Mouse (Mus musculus): ENCODE measurements around the gene Timm29. TPM values are rescaled to one million over a fixed set of nuclear protein-coding genes. Genes with fewer than 3 reads are reported as not detected.

The Timm29 gene
- polyA plus RNA-seq, 1 experiment from 2014 or later = 31.4 TPM

- H3K4me3 ChIP-seq = no peak overlapping the region
- H3K9me3 ChIP-seq = no peaks in the 10 kb centered on the region
- peaks cover 4% of the 10 kb centered on the region for H3K4me1 ChIP-seq
- 96% methylated on average over 1 of the region's 1 CpGs for WGBS
- DNase-seq (ENCODE audit: extremely low spot score, low spot score) = no peak
- no peak overlapping the region for H3K27ac ChIP-seq
- H3K36me3 ChIP-seq (replicated peaks) = no peaks in the 10 kb centered on the region
- H3K27me3 ChIP-seq (ENCODE audit: poor library complexity, severe bottlenecking) = no peaks in the 10 kb centered on the region
Observed at GRCm38 (mm10) chr9:21609861-21610260, 17.3 kb downstream of the Timm29 start.

GRCm38 (mm10) chr9:21614864-21615616 is 22.5 kb downstream of the Timm29 start:
- peak overlapping the region; percentile 99 for H3K27ac ChIP-seq
- H3K4me1 ChIP-seq = peaks cover 28% of the 10 kb centered on the region
- peaks cover 22% of the 10 kb centered on the region for H3K36me3 ChIP-seq (replicated peaks)
- H3K4me3 ChIP-seq = peak overlapping the region; percentile 76
- no peaks in the 10 kb centered on the region for H3K9me3 ChIP-seq
- 79% methylated on average over 15 of the region's 15 CpGs for WGBS
- DNase-seq (ENCODE audit: extremely low spot score, low spot score) = no peak
- H3K27me3 ChIP-seq (ENCODE audit: poor library complexity, severe bottlenecking) = no peaks in the 10 kb centered on the region

- Histone ChIP-seq H3K27me3 (ENCODE audit: poor library complexity, severe bottlenecking) (no peaks in the 10 kb centered on the region), H3K27ac (peak within 1 kb of the TSS; percentile 99), H3K4me3 (peak within 1 kb of the TSS; percentile 76), H3K4me1 (peaks cover 28% of the 10 kb centered on the region), H3K9me3 (no peaks in the 10 kb centered on the region), H3K36me3 (replicated peaks) (peaks cover 27% of the 10 kb centered on the region)
- WGBS = under 1% methylated on average over 45 of the region's 45 CpGs
- DNase-seq (ENCODE audit: extremely low spot score, low spot score) = peak; percentile 100
Observed at GRCm38 (mm10) chr9:21615617-21616231, 23.2 kb downstream of the Timm29 start, which contains the start of gene Smarca4. Gene Smarca4, plus strand, starts transcription at chr9:21616169.

- Histone ChIP-seq H3K27me3 (ENCODE audit: poor library complexity, severe bottlenecking) (no peaks in the 10 kb centered on the region), H3K9me3 (no peaks in the 10 kb centered on the region), H3K27ac (peak overlapping the region; percentile 99), H3K4me1 (peaks cover 28% of the 10 kb centered on the region), H3K4me3 (peak overlapping the region; percentile 76), H3K36me3 (replicated peaks) (peaks cover 33% of the 10 kb centered on the region)
- peak; percentile 89 for DNase-seq (ENCODE audit: extremely low spot score, low spot score)
- WGBS = under 1% methylated on average over 57 of the region's 57 CpGs
Observed at GRCm38 (mm10) chr9:21616232-21616781, 23.8 kb downstream of the Timm29 start.

- peaks cover 41% of the 10 kb centered on the region for H3K36me3 ChIP-seq (replicated peaks)
- 12% methylated on average over 10 of the region's 10 CpGs for WGBS
- no peaks in the 10 kb centered on the region for H3K27me3 ChIP-seq (ENCODE audit: poor library complexity, severe bottlenecking)
- H3K4me3 ChIP-seq = peak overlapping the region; percentile 76
- peak overlapping the region; percentile 99 for H3K27ac ChIP-seq
- H3K4me1 ChIP-seq = peaks cover 28% of the 10 kb centered on the region
- H3K9me3 ChIP-seq = no peaks in the 10 kb centered on the region
- peak; percentile 33 for DNase-seq (ENCODE audit: extremely low spot score, low spot score)
Observed at GRCm38 (mm10) chr9:21617066-21617465, 24.5 kb downstream of the Timm29 start.

- Histone ChIP-seq H3K4me1 (peaks cover 20% of the 10 kb centered on the region), H3K4me3 (no peak overlapping the region), H3K27me3 (ENCODE audit: poor library complexity, severe bottlenecking) (no peaks in the 10 kb centered on the region), H3K9me3 (no peaks in the 10 kb centered on the region), H3K27ac (no peak overlapping the region), H3K36me3 (replicated peaks) (peaks cover 58% of the 10 kb centered on the region)
- no peak for DNase-seq (ENCODE audit: extremely low spot score, low spot score)
- 94% methylated on average over 4 of the region's 4 CpGs for WGBS
Observed at GRCm38 (mm10) chr9:21620229-21620628, 27.7 kb downstream of the Timm29 start.

GRCm38 (mm10) chr9:21622676-21623075 is 30.2 kb downstream of the Timm29 start:
- WGBS = 100% methylated on average over 1 of the region's 1 CpGs
- no peak for DNase-seq (ENCODE audit: extremely low spot score, low spot score)
- no peak overlapping the region for H3K27ac ChIP-seq
- peaks cover 11% of the 10 kb centered on the region for H3K4me1 ChIP-seq
- H3K27me3 ChIP-seq (ENCODE audit: poor library complexity, severe bottlenecking) = no peaks in the 10 kb centered on the region
- H3K4me3 ChIP-seq = no peak overlapping the region
- peaks cover 70% of the 10 kb centered on the region for H3K36me3 ChIP-seq (replicated peaks)
- H3K9me3 ChIP-seq = no peaks in the 10 kb centered on the region

GRCm38 (mm10) chr9:21625342-21626339 is 33.1 kb downstream of the Timm29 start:
- DNase-seq (ENCODE audit: extremely low spot score, low spot score) = no peak
- H3K9me3 ChIP-seq = no peaks in the 10 kb centered on the region
- no peak overlapping the region for H3K4me3 ChIP-seq
- H3K27me3 ChIP-seq (ENCODE audit: poor library complexity, severe bottlenecking) = no peaks in the 10 kb centered on the region
- WGBS = 95% methylated on average over 10 of the region's 10 CpGs
- no peak overlapping the region for H3K27ac ChIP-seq
- H3K4me1 ChIP-seq = no peaks in the 10 kb centered on the region
- H3K36me3 ChIP-seq (replicated peaks) = peaks cover 58% of the 10 kb centered on the region

- no peaks in the 10 kb centered on the region for H3K9me3 ChIP-seq
- H3K27me3 ChIP-seq (ENCODE audit: poor library complexity, severe bottlenecking) = no peaks in the 10 kb centered on the region
- no peak overlapping the region for H3K27ac ChIP-seq
- no peak for DNase-seq (ENCODE audit: extremely low spot score, low spot score)
- no peak overlapping the region for H3K4me3 ChIP-seq
- no peaks in the 10 kb centered on the region for H3K4me1 ChIP-seq
- H3K36me3 ChIP-seq (replicated peaks) = peaks cover 58% of the 10 kb centered on the region
Observed at GRCm38 (mm10) chr9:21626571-21626970, 34.0 kb downstream of the Timm29 start.

GRCm38 (mm10) chr9:21627145-21627795 is 34.7 kb downstream of the Timm29 start:
- Histone ChIP-seq H3K36me3 (replicated peaks) (peaks cover 51% of the 10 kb centered on the region), H3K27ac (no peak overlapping the region), H3K27me3 (ENCODE audit: poor library complexity, severe bottlenecking) (no peaks in the 10 kb centered on the region), H3K4me1 (no peaks in the 10 kb centered on the region), H3K9me3 (no peaks in the 10 kb centered on the region), H3K4me3 (no peak overlapping the region)
- no peak for DNase-seq (ENCODE audit: extremely low spot score, low spot score)
- WGBS = 90% methylated on average over 5 of the region's 5 CpGs

GRCm38 (mm10) chr9:21630673-21631072 is 38.2 kb downstream of the Timm29 start:
- H3K9me3 ChIP-seq = no peaks in the 10 kb centered on the region
- no peak overlapping the region for H3K27ac ChIP-seq
- peaks cover 66% of the 10 kb centered on the region for H3K36me3 ChIP-seq (replicated peaks)
- H3K4me1 ChIP-seq = no peaks in the 10 kb centered on the region; the same call in 1 of the 2 replicates
- no peak overlapping the region for H3K4me3 ChIP-seq
- WGBS = 91% methylated on average over 3 of the region's 3 CpGs
- no peaks in the 10 kb centered on the region for H3K27me3 ChIP-seq (ENCODE audit: poor library complexity, severe bottlenecking)
- no peak for DNase-seq (ENCODE audit: extremely low spot score, low spot score)

GRCm38 (mm10) chr9:21633106-21633505 is 40.6 kb downstream of the Timm29 start:
- no peaks in the 10 kb centered on the region for H3K9me3 ChIP-seq
- H3K27me3 ChIP-seq (ENCODE audit: poor library complexity, severe bottlenecking) = no peaks in the 10 kb centered on the region
- no peak for DNase-seq (ENCODE audit: extremely low spot score, low spot score)
- H3K36me3 ChIP-seq (replicated peaks) = peaks cover 75% of the 10 kb centered on the region
- no peaks in the 10 kb centered on the region; the same call in 1 of the 2 replicates for H3K4me1 ChIP-seq
- WGBS = 76% methylated on average over 3 of the region's 3 CpGs
- H3K27ac ChIP-seq = no peak overlapping the region
- H3K4me3 ChIP-seq = no peak overlapping the region
